Mouse (Mus musculus): ENCODE results near the gene Pth1r.

The Pth1r gene

GRCm38 (mm10) chr9:110682255-110682654, 64.7 kb downstream of the Pth1r start:
- DNase-seq (ENCODE audit: low spot score): no peak

GRCm38 (mm10) chr9:110681817-110682216, 65.1 kb downstream of the Pth1r start:
- no peak for DNase-seq (ENCODE audit: low spot score)

GRCm38 (mm10) chr9:110680736-110681507, 66.0 kb downstream of the Pth1r start:
- no peak for DNase-seq (ENCODE audit: low spot score)

GRCm38 (mm10) chr9:110678886-110679285, 68.1 kb downstream of the Pth1r start:
- no peak for DNase-seq (ENCODE audit: low spot score)

- no peak for DNase-seq (ENCODE audit: low spot score)
Measured at GRCm38 (mm10) chr9:110676492-110676911, 70.4 kb downstream of the Pth1r start.

- DNase-seq (ENCODE audit: low spot score): no peak
Measured at GRCm38 (mm10) chr9:110673107-110673752, 73.7 kb downstream of the Pth1r start.

- no peak for DNase-seq (ENCODE audit: low spot score)
Measured at GRCm38 (mm10) chr9:110672462-110673106, 74.4 kb downstream of the Pth1r start.
